Mouse (Mus musculus) CH12.LX (cell line): ENCODE data around the gene Commd9. TPM values are rescaled to one million over a fixed set of nuclear protein-coding genes. Genes with fewer than 3 reads are reported as not detected.

Source experiments
- DNase-seq: peaks from one replicate; pipeline ENCODE4 v3.0.0-alpha.2; 2013; ENCODE audit errors: extremely low read depth
- H3K27ac ChIP-seq: 2 replicates; pipeline ENCODE4 v1.5.1; 2012; ENCODE audit warnings: low read depth, mild to moderate bottlenecking, control low read depth, moderate library complexity; ENCODE audit not compliant: insufficient read depth
- H3K27me3 ChIP-seq: replicated peaks from 2 replicates; pipeline ENCODE3; 2012; ENCODE audit warnings: inconsistent platforms
- H3K36me3 ChIP-seq, 2 experiments: replicated peaks in 1 of 2; 2 replicates each; pipeline versions ENCODE3 to v1.6.1; 2012; ENCODE audit warnings: inconsistent platforms in 1 of 2, low read length in 1 of 2, mild to moderate bottlenecking in 1 of 2, mixed read lengths in 1 of 2, moderate library complexity in 1 of 2; ENCODE audit not compliant: control insufficient read depth in 1 of 2, insufficient read depth in 1 of 2
- H3K4me1 ChIP-seq, 2 experiments: 2 replicates each; pipeline ENCODE4 v1.6.1; 2012; ENCODE audit warnings: inconsistent platforms in 1 of 2, moderate library complexity in 1 of 2; ENCODE audit not compliant: insufficient read depth in 2 of 2, control insufficient read depth in 1 of 2
- H3K4me2 ChIP-seq: 2 replicates; pipeline ENCODE4 v1.6.1; 2012; ENCODE audit warnings: low read depth, mild to moderate bottlenecking, control low read depth; ENCODE audit not compliant: poor library complexity, insufficient read depth, severe bottlenecking
- H3K4me3 ChIP-seq, 3 experiments: fragments of 150-350 bp in 1 of 3; sonication (generic) in 1 of 3; replicated peaks in 1 of 3; 2 replicates each; pipeline versions ENCODE3 to v1.5.1; 2011 to 2012; ENCODE audit warnings: low read depth in 2 of 3, low read length in 2 of 3, mild to moderate bottlenecking in 2 of 3, moderate library complexity in 2 of 3, control low read depth in 1 of 3, improper control_type of control experiment in 1 of 3, inconsistent platforms in 1 of 3, mixed read lengths in 1 of 3; ENCODE audit not compliant: poor library complexity in 1 of 3
- H3K79me2 ChIP-seq: replicated peaks from 2 replicates; pipeline ENCODE4 v1.6.1; 2012; ENCODE audit warnings: mild to moderate bottlenecking, moderate library complexity; ENCODE audit not compliant: control insufficient read depth, poor library complexity, insufficient read depth, severe bottlenecking; ENCODE audit errors: extremely low read depth
- H3K9ac ChIP-seq: 2 replicates; pipeline ENCODE4 v1.6.1; 2012; ENCODE audit warnings: low read depth, mild to moderate bottlenecking, control low read depth, moderate library complexity; ENCODE audit not compliant: insufficient read depth
- H3K9me3 ChIP-seq: replicated peaks from 2 replicates; pipeline ENCODE3; 2012; ENCODE audit warnings: low read length, inconsistent platforms, mixed read lengths
- BHLHE40 ChIP-seq: IDR thresholded peaks from 2 replicates; pipeline ENCODE4 v1.6.1; 2011; ENCODE audit warnings: mild to moderate bottlenecking, low read depth, low read length, improper control_type of control experiment
- CHD2 ChIP-seq: IDR thresholded peaks from 2 replicates; pipeline ENCODE4 v1.6.1; 2011; ENCODE audit warnings: low read length, improper control_type of control experiment
- CTCF ChIP-seq, 2 experiments: IDR thresholded peaks in 1 of 2; conservative IDR thresholded peaks in 1 of 2; 2 replicates each; pipeline ENCODE4 v1.5.1; 2011 to 2012; ENCODE audit warnings: low read depth in 2 of 2, low read length in 2 of 2, improper control_type of control experiment in 1 of 2, inconsistent platforms in 1 of 2, mild to moderate bottlenecking in 1 of 2, moderate library complexity in 1 of 2
- E2F4 ChIP-seq: IDR thresholded peaks from 2 replicates; pipeline ENCODE4 v1.6.1; 2011; ENCODE audit warnings: low read depth, low read length, improper control_type of control experiment; ENCODE audit not compliant: insufficient replicate concordance
- EP300 ChIP-seq: IDR thresholded peaks from 2 replicates; pipeline ENCODE4 v1.6.1; 2011; ENCODE audit warnings: low read length, improper control_type of control experiment
- ETS1 ChIP-seq: conservative IDR thresholded peaks from 2 replicates; pipeline ENCODE4 v1.6.1; 2012; ENCODE audit warnings: low read depth, mild to moderate bottlenecking, inconsistent platforms, low read length, improper control_type of control experiment, moderate library complexity
- GABPA ChIP-seq: IDR thresholded peaks from 2 replicates; pipeline ENCODE4 v1.6.1; 2012; ENCODE audit warnings: low read depth, low read length, improper control_type of control experiment, inconsistent platforms; ENCODE audit not compliant: insufficient replicate concordance
- HCFC1 ChIP-seq: IDR thresholded peaks from 2 replicates; pipeline ENCODE4 v1.6.1; 2012; ENCODE audit warnings: low read depth, mild to moderate bottlenecking, inconsistent platforms, low read length, improper control_type of control experiment
- JUN ChIP-seq: IDR thresholded peaks from 2 replicates; pipeline ENCODE4 v1.6.1; 2011; ENCODE audit warnings: low read depth, mild to moderate bottlenecking, low read length, improper control_type of control experiment, moderate library complexity; ENCODE audit not compliant: insufficient read depth
- JUND ChIP-seq: conservative IDR thresholded peaks from 2 replicates; pipeline ENCODE4 v1.6.1; 2011; ENCODE audit warnings: low read depth, low read length, improper control_type of control experiment
- KAT2A ChIP-seq: IDR thresholded peaks from 2 replicates; pipeline ENCODE4 v1.6.1; 2012; ENCODE audit warnings: low read length, improper control_type of control experiment, inconsistent platforms; ENCODE audit not compliant: insufficient replicate concordance
- MAFK ChIP-seq: IDR thresholded peaks from 2 replicates; pipeline ENCODE4 v1.6.1; 2011; ENCODE audit warnings: low read length, improper control_type of control experiment; ENCODE audit not compliant: insufficient replicate concordance
- MEF2A ChIP-seq: IDR thresholded peaks from 2 replicates; pipeline ENCODE4 v1.6.1; 2014; ENCODE audit warnings: low read depth, mild to moderate bottlenecking, inconsistent platforms, low read length, improper control_type of control experiment, borderline replicate concordance
- MXI1 ChIP-seq: IDR thresholded peaks from 2 replicates; pipeline ENCODE4 v1.6.1; 2011; ENCODE audit warnings: mild to moderate bottlenecking, low read depth, low read length, improper control_type of control experiment
- MYC ChIP-seq: IDR thresholded peaks from 2 replicates; pipeline ENCODE4 v1.6.1; 2011; ENCODE audit warnings: low read depth, mild to moderate bottlenecking, improper control_type of control experiment, low read length
- RAD21 ChIP-seq: IDR thresholded peaks from 2 replicates; pipeline ENCODE4 v1.6.1; 2011; ENCODE audit warnings: low read depth, mild to moderate bottlenecking, low read length, improper control_type of control experiment, moderate library complexity
- SIN3A ChIP-seq: IDR thresholded peaks from 2 replicates; pipeline ENCODE4 v1.6.1; 2012; ENCODE audit warnings: low read length, improper control_type of control experiment, inconsistent platforms
- UBTF ChIP-seq: IDR thresholded peaks from 2 replicates; pipeline ENCODE4 v1.6.1; 2012; ENCODE audit warnings: low read depth, mild to moderate bottlenecking, inconsistent platforms, low read length, improper control_type of control experiment, moderate library complexity
- USF1 ChIP-seq: IDR thresholded peaks from 2 replicates; pipeline ENCODE4 v1.6.1; 2014; ENCODE audit warnings: low read depth, mild to moderate bottlenecking, inconsistent platforms, low read length, improper control_type of control experiment
- ZMIZ1 ChIP-seq: IDR thresholded peaks from 2 replicates; pipeline ENCODE4 v1.6.1; 2012; ENCODE audit warnings: low read depth, mild to moderate bottlenecking, inconsistent platforms, low read length, improper control_type of control experiment
- dilution Hi-C: fragments of 300-500 bp; cut with MboI; formaldehyde crosslinking; loops from 2 replicates; pipeline ENCODE4 v1.14.3; 2020; ENCODE audit warnings: low sequenced_read_pairs; ENCODE audit not compliant: extremely low pct_unique_long_range_greater_than_20kb, extremely low pct_ligation_motif_present
- in situ Hi-C: fragments of 300-500 bp; cut with MboI; formaldehyde crosslinking; loops from 3 replicates; pipeline ENCODE4 v1.14.3; 2019; ENCODE audit warnings: low sequenced_read_pairs, low pct_ligation_motif_present, low pct_unique_long_range_greater_than_20kb, mixed read lengths
- polyA plus RNA-seq: library from polyadenylated mRNA; unstranded; fragments of >175 nt; gene quantifications from 2 replicates; pipeline ENCODE4 v1.2.1, GENCODE M21; 2012; ENCODE audit warnings: low read depth; ENCODE audit not compliant: insufficient read length
- total RNA-seq, 2 experiments: library from RNA; depleted of rRNA; stranded (reverse); fragments of 300-350 nt in 1 of 2; fragments of >200 nt in 1 of 2; gene quantifications; 2 replicates each; pipeline ENCODE4 v1.2.3; 2012 to 2014

The Commd9 gene
- total and polyA plus RNA-seq, 3 experiments: 22.3 to 140 (median 26.1) TPM

- dilution Hi-C loops (no loop called here), in situ Hi-C loops (loop anchor here (25.0 kb wide), 1 partner anchor 528 kb away; no protein-coding TSS in a partner anchor)
- peaks cover 0 to 7% of the 10 kb centered on the region in 2 experiments; a peak in 2 of 4 replicates for H3K4me1 ChIP-seq
- H3K27ac ChIP-seq: no peak overlapping the region
- H3K36me3 ChIP-seq: no peaks in the 10 kb centered on the region
- H3K79me2 ChIP-seq: no peaks in the 10 kb centered on the region
- no peak overlapping the region for H3K4me2 ChIP-seq
- H3K4me3 ChIP-seq: no peak overlapping the region
- TF ChIP-seq MAFK (no peak), RAD21 (no peak), CHD2 (no peak), JUND (no peak), JUN (no peak), CTCF (conservative IDR thresholded peaks at IDR 0.05 in 1 of 2, IDR thresholded peaks at IDR 0.05 in 1 of 2; ENCODE audit: low read depth in 2 of 2, low read length in 2 of 2) (no peak), BHLHE40 (no peak), UBTF (no peak), HCFC1 (no peak), KAT2A (no peak), EP300 (no peak), USF1 (no peak), MYC (no peak), ETS1 (no peak), SIN3A (no peak), MXI1 (no peak), MEF2A (no peak)
- H3K27me3 ChIP-seq: no peaks in the 10 kb centered on the region
- H3K9me3 ChIP-seq: no peaks in the 10 kb centered on the region
- no peak for DNase-seq
- no peak overlapping the region for H3K9ac ChIP-seq
These were observed 23.5 kb downstream of the Commd9 start for GRCm38 (mm10) chr2:101909326-101910080.

DNA sequence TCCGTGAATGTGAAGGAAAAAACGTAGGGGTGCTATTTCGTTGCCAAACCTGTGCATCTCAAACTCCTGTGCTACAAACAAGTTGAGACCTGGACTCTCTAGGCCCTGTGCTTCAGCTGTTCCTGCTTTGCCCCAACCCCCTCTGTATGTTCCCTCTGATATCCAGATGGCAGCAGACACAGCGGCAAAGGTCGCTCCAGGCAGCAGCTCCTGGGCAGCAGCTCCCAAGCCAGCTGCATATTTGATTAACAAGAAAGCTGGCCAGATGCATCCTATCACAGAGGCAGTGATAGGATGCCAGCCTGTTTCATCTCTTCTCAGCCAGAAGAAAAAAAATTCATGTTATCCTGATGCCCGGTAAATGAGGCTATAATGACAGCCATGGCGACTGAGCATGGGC, 32.5 kb downstream of the Commd9 start:
- TF ChIP-seq ZMIZ1 (no peak), MAFK (no peak), GABPA (no peak), E2F4 (no peak)
- TF ChIP-seq, all 38 proteins: peak for 0
- Histone ChIP-seq H3K27me3 (no peaks in the 10 kb centered on the region), H3K27ac (no peak overlapping the region), H3K79me2 (no peaks in the 10 kb centered on the region), H3K4me2 (no peak overlapping the region), H3K36me3 (no peaks in the 10 kb centered on the region), H3K4me3 (no peak overlapping the region), H3K9ac (no peak overlapping the region), H3K4me1 (no peaks in the 10 kb centered on the region), H3K9me3 (no peaks in the 10 kb centered on the region)
- in situ Hi-C loops: loop anchor here (25.0 kb wide), 1 partner anchor 519 kb away; no protein-coding TSS in a partner anchor
- DNase-seq: no peak
- dilution Hi-C loops: no loop called here
